Mouse (Mus musculus): ENCODE measurements around the gene Mapk3.
"Not testable (repeated sequence)": the region's sequence is repeated elsewhere in the genome, so short reads cannot be mapped to it uniquely, and the experiment has no call there.

Mapk3 gene

GRCm38 (mm10) chr7:126759672-126760390, 430 bp downstream of the Mapk3 start:
- DNase-seq (ENCODE audit: low spot score): no peak

- peak; percentile 57 for DNase-seq (ENCODE audit: low spot score)
These were observed 996 bp downstream of the Mapk3 start for GRCm38 (mm10) chr7:126760391-126760802.

GRCm38 (mm10) chr7:126760956-126761355, 1.6 kb downstream of the Mapk3 start:
- no peak for DNase-seq (ENCODE audit: low spot score)

GRCm38 (mm10) chr7:126761529-126762067, 2.2 kb downstream of the Mapk3 start:
- DNase-seq (ENCODE audit: low spot score): no peak

GRCm38 (mm10) chr7:126762471-126763008, 3.1 kb downstream of the Mapk3 start:
- no peak for DNase-seq (ENCODE audit: low spot score)

GRCm38 (mm10) chr7:126765540-126765939, 6.1 kb downstream of the Mapk3 start:
- DNase-seq (ENCODE audit: low spot score): no peak

GRCm38 (mm10) chr7:126766201-126766600, 6.8 kb downstream of the Mapk3 start, which contains the start of gene Gdpd3:
Gene Gdpd3, plus strand, starts transcription at chr7:126766334.
- no peak for DNase-seq (ENCODE audit: low spot score)

- DNase-seq (ENCODE audit: low spot score): no peak
These were observed 7.6 kb downstream of the Mapk3 start for GRCm38 (mm10) chr7:126767001-126767400.

- DNase-seq (ENCODE audit: low spot score): no peak
These were observed 11.4 kb downstream of the Mapk3 start for GRCm38 (mm10) chr7:126770784-126771183.

GRCm38 (mm10) chr7:126773351-126773750, 13.9 kb downstream of the Mapk3 start:
- no peak for DNase-seq (ENCODE audit: low spot score)

- no peak for DNase-seq (ENCODE audit: low spot score)
These were observed 15.1 kb downstream of the Mapk3 start for GRCm38 (mm10) chr7:126774463-126774862.

GRCm38 (mm10) chr7:126775185-126775977, 16.0 kb downstream of the Mapk3 start:
- no peak for DNase-seq (ENCODE audit: low spot score)

- DNase-seq (ENCODE audit: low spot score): no peak
These were observed 16.5 kb downstream of the Mapk3 start for GRCm38 (mm10) chr7:126775978-126776234.

GRCm38 (mm10) chr7:126776598-126777057, 17.2 kb downstream of the Mapk3 start, which contains the start of gene Ypel3:
Gene Ypel3, plus strand, starts transcription at chr7:126776955.
- DNase-seq (ENCODE audit: low spot score): peak; percentile 90

GRCm38 (mm10) chr7:126777476-126777875, 18.1 kb downstream of the Mapk3 start:
- no peak for DNase-seq (ENCODE audit: low spot score)

- no peak for DNase-seq (ENCODE audit: low spot score)
These were observed 18.7 kb downstream of the Mapk3 start for GRCm38 (mm10) chr7:126778147-126778546.

- not testable (repeated sequence) for DNase-seq (ENCODE audit: low spot score)
These were observed 19.7 kb downstream of the Mapk3 start for GRCm38 (mm10) chr7:126779101-126779500.

GRCm38 (mm10) chr7:126779983-126780970, 20.9 kb downstream of the Mapk3 start:
- DNase-seq (ENCODE audit: low spot score): peak; percentile 80

GRCm38 (mm10) chr7:126780971-126781635, 21.7 kb downstream of the Mapk3 start, which contains the start of gene Tbx6:
Gene Tbx6, plus strand, starts transcription at chr7:126781483.
- no peak for DNase-seq (ENCODE audit: low spot score)

- no peak for DNase-seq (ENCODE audit: low spot score)
These were observed 22.4 kb downstream of the Mapk3 start for GRCm38 (mm10) chr7:126781661-126782370.

Data from urinary bladder, postnatal 25 days (tissue).